Mouse (Mus musculus) megakaryocyte progenitor cell, adult 5-6 weeks (primary cell): ENCODE data around the gene Sfta2. TPM values are rescaled to one million over a fixed set of nuclear protein-coding genes. Genes with fewer than 3 reads are reported as not detected.

Experiments
- ATAC-seq: replicated peaks from 2 replicates; pipeline ENCODE4 v1.8.0; 2016; ENCODE audit warnings: mild to moderate bottlenecking, moderate TSS enrichment, inconsistent platforms; ENCODE audit not compliant: poor library complexity
- total RNA-seq, 2 experiments: library from RNA; stranded (forward) in 1 of 2; stranded (reverse) in 1 of 2; fragments of 157-497, 149-512 nt in 1 of 2; fragments of 200-1000 nt in 1 of 2; gene quantifications; 2 replicates each; pipeline versions ENCODE4 v1.2.3 to v1.2.4; 2015 to 2017

Gene Sfta2
- not detected in 2 replicates for total RNA-seq (2015)
- not detected in 2 replicates for total RNA-seq (2017)

DNA sequence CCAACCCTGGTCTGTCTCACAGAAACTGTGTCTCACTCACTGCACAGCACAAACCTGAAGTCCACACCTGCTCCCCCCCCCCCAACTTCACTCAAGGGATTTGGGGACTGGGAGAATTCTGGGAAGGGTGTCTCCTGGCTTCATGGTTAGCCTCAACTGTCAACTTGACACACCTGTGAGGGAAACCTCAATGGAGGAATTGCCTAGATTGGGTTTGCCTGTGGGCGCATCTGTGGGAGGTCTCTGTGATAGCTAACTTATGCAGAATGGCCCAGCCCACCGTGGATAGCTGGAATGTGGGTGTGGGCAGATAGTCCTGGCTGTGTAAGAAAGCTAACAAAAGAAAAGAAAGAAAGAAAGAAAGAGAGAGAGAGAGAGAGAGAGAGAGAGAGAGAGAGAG is at the start of gene Sfta2:
Sfta2 (plus strand) TSS at position 301 of the 400 bp plus-strand sequence.
- no peak for ATAC-seq

GRCm38 (mm10) chr17:35551881-35552414 is 49.4 kb upstream of the Sfta2 start, which contains the start of gene Cdsn:
Cdsn (plus strand) TSS chr17:35552128.
- no peak for ATAC-seq

DNA sequence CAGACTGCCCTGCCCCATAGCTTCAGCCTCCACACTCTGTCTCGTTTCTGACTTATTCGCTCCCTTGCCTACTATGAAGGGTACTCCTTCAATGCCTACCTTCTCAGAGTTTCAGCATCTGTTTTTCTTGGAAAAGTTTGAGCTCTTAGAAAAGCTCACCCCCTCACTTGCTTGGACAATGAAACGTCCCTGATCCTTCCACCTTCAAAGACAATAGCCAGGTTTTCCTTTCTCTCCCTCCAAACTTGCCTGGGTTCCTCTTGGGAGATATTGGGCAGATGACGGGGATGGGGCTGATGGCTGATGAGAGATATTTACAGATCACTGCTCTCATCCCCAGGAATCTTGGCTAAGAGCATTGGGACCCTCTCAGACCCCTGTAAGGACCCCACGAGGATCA is 47.0 kb upstream of the Sfta2 start:
- ATAC-seq: no peak

DNA sequence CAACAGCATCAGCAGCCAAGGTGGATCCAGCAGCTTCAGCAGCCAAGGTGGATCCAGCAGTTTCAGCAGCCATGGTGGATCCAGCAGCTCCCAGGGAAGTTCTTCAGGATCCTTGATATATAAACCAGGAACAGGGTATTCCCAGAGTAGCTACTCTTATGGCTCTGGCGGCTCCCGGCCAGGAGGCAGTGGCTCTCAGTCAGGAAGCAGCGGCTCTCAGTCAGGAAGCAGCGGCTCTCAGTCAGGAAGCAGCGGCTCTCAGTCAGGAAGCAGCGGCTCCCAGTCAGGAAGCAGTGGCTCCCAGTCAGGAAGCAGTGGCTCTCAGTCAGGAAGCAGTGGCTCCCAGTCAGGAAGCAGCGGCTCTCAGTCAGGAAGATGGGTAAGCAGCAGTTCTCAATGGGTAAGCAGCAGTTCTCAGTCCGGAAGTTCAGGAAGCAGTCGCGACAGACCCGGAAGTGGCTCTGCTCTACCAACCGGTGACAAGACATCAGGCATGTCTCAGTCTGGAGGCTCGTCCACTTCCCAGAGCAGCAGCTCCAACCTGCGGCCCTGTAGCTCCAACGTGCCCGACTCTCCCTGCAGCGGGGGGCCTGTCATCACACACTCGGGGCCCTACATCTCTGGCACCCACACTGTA is 46.5 kb upstream of the Sfta2 start:
- no peak for ATAC-seq

GRCm38 (mm10) chr17:35556186-35556765 is 45.1 kb upstream of the Sfta2 start:
- ATAC-seq: no peak

DNA sequence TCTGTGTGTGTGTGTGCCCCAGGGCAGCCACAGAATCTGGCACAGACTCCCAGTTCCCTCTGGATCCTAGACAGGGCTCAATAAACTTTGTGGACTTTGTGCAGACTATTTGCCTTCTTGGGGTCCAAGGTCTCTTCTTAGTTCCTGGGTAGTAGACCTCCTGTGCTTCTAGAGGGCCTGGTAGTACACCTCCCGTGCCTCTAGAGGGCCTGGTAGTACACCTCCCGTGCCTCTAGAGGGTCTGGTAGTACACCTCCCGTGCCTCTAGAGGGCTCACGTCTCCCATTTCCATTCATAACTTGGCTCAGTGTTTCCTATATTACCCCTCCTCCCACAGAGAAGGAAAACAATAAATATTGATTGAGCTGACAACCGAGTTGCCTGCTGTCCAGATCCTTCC is 44.5 kb upstream of the Sfta2 start:
- ATAC-seq: peak; percentile 96

DNA sequence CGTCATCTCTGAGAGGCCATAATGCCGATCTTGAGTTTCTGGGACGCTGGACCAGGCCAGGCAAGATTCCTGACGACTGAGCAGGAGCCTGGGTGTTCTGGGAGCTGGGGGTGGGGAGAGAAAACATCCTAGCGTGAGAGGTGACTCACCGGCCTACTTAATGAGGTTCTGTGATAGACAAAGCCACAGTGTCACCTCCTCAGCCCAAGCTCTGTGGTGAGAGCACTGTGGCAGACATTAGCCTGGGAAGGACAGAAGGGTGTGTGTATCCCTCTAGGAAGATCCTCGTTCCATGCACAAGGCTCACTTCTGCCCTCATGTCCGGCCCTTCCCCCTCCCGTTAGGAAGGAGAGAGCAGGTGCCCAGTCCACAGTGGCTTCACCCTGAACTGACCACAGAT is 44.0 kb upstream of the Sfta2 start:
- no peak for ATAC-seq

GRCm38 (mm10) chr17:35558216-35558615 is 43.1 kb upstream of the Sfta2 start:
- ATAC-seq: no peak

- no peak for ATAC-seq
Measured at GRCm38 (mm10) chr17:35567150-35567549, 34.2 kb upstream of the Sfta2 start, which contains the start of gene 2300002M23Rik. 2300002M23Rik (plus strand) TSS chr17:35567450.

GRCm38 (mm10) chr17:35567767-35568166 is 33.6 kb upstream of the Sfta2 start:
- ATAC-seq: no peak

- ATAC-seq: no peak
Measured at GRCm38 (mm10) chr17:35569091-35569944, 32.0 kb upstream of the Sfta2 start.

GRCm38 (mm10) chr17:35570836-35571235 is 30.5 kb upstream of the Sfta2 start:
- no peak for ATAC-seq

DNA sequence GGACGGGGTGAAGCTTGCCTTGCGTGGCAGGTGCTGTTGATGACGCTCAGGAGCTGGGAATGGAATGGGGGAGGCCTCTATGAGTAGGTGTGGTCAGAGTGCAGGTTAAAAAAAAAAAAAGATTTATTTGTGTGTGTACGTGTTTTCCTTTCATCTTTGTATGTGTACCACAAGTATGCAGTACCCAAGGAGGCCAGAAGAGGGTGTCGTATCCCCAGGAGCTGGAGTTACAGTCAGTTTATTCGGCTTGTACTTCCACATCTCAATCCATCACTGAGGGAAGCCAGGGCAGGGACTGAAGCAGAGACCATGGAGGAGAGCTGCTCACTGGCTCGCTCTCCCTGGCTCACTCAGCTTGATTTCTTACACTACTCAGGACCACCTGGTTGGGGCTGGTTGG is 29.9 kb upstream of the Sfta2 start:
- ATAC-seq: no peak

GRCm38 (mm10) chr17:35578211-35578610 is 23.1 kb upstream of the Sfta2 start:
- peak; percentile 98 for ATAC-seq

GRCm38 (mm10) chr17:35582900-35583299 is 18.4 kb upstream of the Sfta2 start:
- no peak for ATAC-seq

GRCm38 (mm10) chr17:35584330-35584937 is 16.9 kb upstream of the Sfta2 start:
- ATAC-seq: peak; percentile 89

DNA sequence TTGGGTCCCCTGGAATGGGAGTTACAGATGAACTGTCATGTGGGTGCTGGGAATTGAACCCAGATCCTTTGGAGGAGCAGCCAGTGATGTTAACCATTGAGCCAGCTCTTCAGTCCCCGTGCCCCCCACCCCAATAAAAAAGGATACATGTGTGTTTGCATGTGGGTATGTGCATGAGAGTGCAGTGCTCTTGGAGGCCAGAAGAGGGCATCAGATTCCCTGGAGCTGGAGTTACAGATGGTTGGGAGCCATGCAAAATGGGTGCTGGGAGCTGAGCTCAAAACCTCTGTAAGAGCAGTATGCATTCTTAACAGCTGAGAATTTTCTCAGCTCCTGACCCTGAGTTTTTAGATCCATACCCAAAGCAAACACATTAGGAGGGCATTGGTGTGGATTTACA is 14.1 kb upstream of the Sfta2 start:
- no peak for ATAC-seq

GRCm38 (mm10) chr17:35588387-35588786 is 13.0 kb upstream of the Sfta2 start:
- ATAC-seq: no peak

- ATAC-seq: peak; percentile 84
Measured at GRCm38 (mm10) chr17:35590410-35591218, 10.7 kb upstream of the Sfta2 start.

DNA sequence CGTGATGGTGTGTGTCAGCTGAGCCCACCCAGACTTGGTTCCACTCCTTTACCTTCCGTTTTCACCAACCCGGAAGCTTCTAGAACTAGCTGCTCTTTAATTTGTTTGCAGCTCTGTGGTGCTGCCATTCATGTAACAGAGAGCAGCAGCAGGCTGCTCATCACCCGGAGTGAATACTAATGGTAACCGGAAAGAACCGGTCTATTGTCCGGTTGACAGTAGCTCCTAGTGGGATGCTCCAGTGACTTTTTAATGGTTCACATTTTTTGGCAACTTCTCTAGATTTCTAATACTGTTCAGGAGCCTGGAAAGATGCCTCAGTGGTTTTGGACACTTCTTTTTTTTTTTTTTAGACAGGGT is 10.2 kb upstream of the Sfta2 start:
- no peak for ATAC-seq
